Mouse (Mus musculus): ENCODE results near the gene Mgat3.
A peak's percentile ranks its signal among the peaks of the same experiment; 100 is the strongest.

Gene Mgat3

GRCm38 (mm10) chr15:80173001-80173771 is at the start of gene Mgat3:
TSS of gene Mgat3 (plus strand) at chr15:80173721.
- DNase-seq (ENCODE audit: low spot score in 2 of 2): no peak

GRCm38 (mm10) chr15:80124651-80125050 is 48.9 kb upstream of the Mgat3 start:
- no peak for DNase-seq (ENCODE audit: low spot score in 2 of 2)

- DNase-seq (ENCODE audit: low spot score in 2 of 2): peak in 1 of 2 experiments; percentile 30
Observed at GRCm38 (mm10) chr15:80127191-80127590, 46.3 kb upstream of the Mgat3 start.

- DNase-seq (ENCODE audit: low spot score in 2 of 2): no peak
Observed at GRCm38 (mm10) chr15:80129982-80130381, 43.5 kb upstream of the Mgat3 start.

- no peak for DNase-seq (ENCODE audit: low spot score in 2 of 2)
Observed at GRCm38 (mm10) chr15:80130689-80131088, 42.8 kb upstream of the Mgat3 start.

GRCm38 (mm10) chr15:80131421-80131820 is 42.1 kb upstream of the Mgat3 start:
- DNase-seq (ENCODE audit: low spot score in 2 of 2): no peak

GRCm38 (mm10) chr15:80132452-80132851 is 41.1 kb upstream of the Mgat3 start:
- no peak for DNase-seq (ENCODE audit: low spot score in 2 of 2)

GRCm38 (mm10) chr15:80132993-80133586 is 40.4 kb upstream of the Mgat3 start, which contains the start of gene Tab1:
TSS of gene Tab1 (plus strand) at chr15:80133127.
- peak; percentile 84 to 93 for DNase-seq (ENCODE audit: low spot score in 2 of 2)

- DNase-seq (ENCODE audit: low spot score in 2 of 2): no peak
Observed at GRCm38 (mm10) chr15:80133682-80134449, 39.7 kb upstream of the Mgat3 start.

GRCm38 (mm10) chr15:80134450-80134847 is 39.1 kb upstream of the Mgat3 start:
- DNase-seq (ENCODE audit: low spot score in 2 of 2): no peak

GRCm38 (mm10) chr15:80135499-80135898 is 38.0 kb upstream of the Mgat3 start:
- no peak for DNase-seq (ENCODE audit: low spot score in 2 of 2)

- DNase-seq (ENCODE audit: low spot score in 2 of 2): no peak
Observed at GRCm38 (mm10) chr15:80136645-80137044, 36.9 kb upstream of the Mgat3 start.

- DNase-seq (ENCODE audit: low spot score in 2 of 2): no peak
Observed at GRCm38 (mm10) chr15:80137945-80138791, 35.4 kb upstream of the Mgat3 start.

GRCm38 (mm10) chr15:80140302-80140701 is 33.2 kb upstream of the Mgat3 start:
- DNase-seq (ENCODE audit: low spot score in 2 of 2): no peak

- no peak for DNase-seq (ENCODE audit: low spot score in 2 of 2)
Observed at GRCm38 (mm10) chr15:80140878-80141277, 32.6 kb upstream of the Mgat3 start.

GRCm38 (mm10) chr15:80142130-80142529 is 31.4 kb upstream of the Mgat3 start:
- DNase-seq (ENCODE audit: low spot score in 2 of 2): no peak

- DNase-seq (ENCODE audit: low spot score in 2 of 2): no peak
Observed at GRCm38 (mm10) chr15:80143760-80144159, 29.8 kb upstream of the Mgat3 start.

- DNase-seq (ENCODE audit: low spot score in 2 of 2): no peak
Observed at GRCm38 (mm10) chr15:80145397-80145796, 28.1 kb upstream of the Mgat3 start.

GRCm38 (mm10) chr15:80146153-80146552 is 27.4 kb upstream of the Mgat3 start:
- no peak for DNase-seq (ENCODE audit: low spot score in 2 of 2)

- DNase-seq (ENCODE audit: low spot score in 2 of 2): no peak
Observed at GRCm38 (mm10) chr15:80147090-80147489, 26.4 kb upstream of the Mgat3 start.

- DNase-seq (ENCODE audit: low spot score in 2 of 2): no peak
Observed at GRCm38 (mm10) chr15:80147511-80147910, 26.0 kb upstream of the Mgat3 start.

- peak; percentile 44 to 47 for DNase-seq (ENCODE audit: low spot score in 2 of 2)
Observed at GRCm38 (mm10) chr15:80148565-80148964, 25.0 kb upstream of the Mgat3 start.

Measured in thymus, postnatal 10 days (tissue).